Mouse (Mus musculus): ENCODE data around the gene Cyp2j9. TPM values are rescaled to one million over a fixed set of nuclear protein-coding genes. Genes with fewer than 3 reads are reported as not detected.
A peak's percentile ranks its signal among the peaks of the same experiment; 100 is the strongest.
"Not testable (repeated sequence)": the region's sequence is repeated elsewhere in the genome, so short reads cannot be mapped to it uniquely, and the experiment has no call there.

Cyp2j9 gene
- 56.8 and 62.0 TPM in 2 replicates for total RNA-seq (2017)

DNA sequence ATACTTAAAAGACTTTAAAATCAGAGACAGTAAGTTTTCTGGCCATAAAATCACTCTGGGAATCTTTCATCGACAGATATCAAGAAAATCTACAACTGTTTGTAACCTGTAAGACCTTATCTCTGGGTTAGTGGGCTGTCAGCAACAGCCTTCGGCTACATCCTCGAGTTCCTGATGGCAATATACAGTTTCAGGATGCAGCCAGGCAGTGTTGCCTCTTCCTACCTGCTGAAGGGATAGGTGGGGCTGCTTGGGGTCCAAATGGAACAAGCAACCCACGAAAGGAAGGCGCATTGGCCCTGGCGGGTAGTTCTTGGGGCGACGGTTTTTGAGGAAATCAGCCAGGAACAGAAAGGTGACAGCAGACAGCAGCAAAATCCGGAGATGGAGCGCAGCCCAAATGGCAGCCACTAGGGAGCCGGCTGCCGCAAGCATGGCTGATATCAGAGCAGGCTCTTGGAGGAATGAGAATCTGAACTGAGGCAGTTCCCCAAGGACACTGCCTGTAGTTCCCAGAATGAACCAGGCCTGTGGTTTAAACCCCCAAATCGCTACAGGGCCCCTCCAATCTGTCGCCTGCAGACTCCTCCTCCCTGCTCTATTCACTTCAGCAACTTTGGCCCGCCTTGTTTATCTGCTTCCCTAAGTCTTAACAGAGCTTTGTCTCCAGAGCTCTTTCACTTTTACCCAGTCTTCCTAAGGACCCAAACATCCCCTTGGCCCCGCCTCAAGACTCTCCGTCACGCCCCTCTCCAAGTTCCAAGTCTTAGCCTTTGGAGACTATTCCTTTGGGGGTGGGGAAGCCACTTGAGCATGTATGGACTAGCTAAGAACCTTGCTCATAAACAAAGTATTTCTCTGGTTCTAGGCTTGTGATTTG, at the start of gene Cyp2j9:
Cyp2j9 (minus strand) TSS at position 668 of the 880 bp plus-strand sequence.
- ATAC-seq (replicated peaks in 1 of 2; ENCODE audit: insufficient read depth in 1 of 2, low FRiP score in 2 of 2, low TSS enrichment in 1 of 2, low read depth in 1 of 2, poor library complexity in 2 of 2, severe bottlenecking in 2 of 2) = peak; percentile 93 to 96

DNA sequence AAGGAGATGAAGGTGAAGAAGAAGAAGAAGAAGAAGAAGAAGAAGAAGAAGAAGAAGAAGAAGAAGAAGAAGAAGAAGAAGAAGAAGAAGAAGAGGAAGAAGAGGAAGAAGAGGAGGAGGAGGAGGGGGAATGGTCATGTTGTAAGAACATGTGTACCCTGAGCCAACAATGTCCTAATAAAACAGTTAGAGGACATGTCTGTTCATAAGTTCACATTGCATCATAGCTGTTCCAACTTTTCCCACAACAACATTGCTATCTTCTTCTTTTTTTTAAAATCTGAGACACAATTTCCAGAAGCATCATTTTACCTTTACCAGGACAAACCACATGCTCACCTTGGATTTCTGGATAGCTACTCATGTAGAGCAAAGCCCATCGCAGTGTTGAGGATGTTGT, 44.1 kb upstream of the Cyp2j9 start:
- ATAC-seq (replicated peaks in 1 of 2; ENCODE audit: insufficient read depth in 1 of 2, low FRiP score in 2 of 2, low TSS enrichment in 1 of 2, low read depth in 1 of 2, poor library complexity in 2 of 2, severe bottlenecking in 2 of 2) = no peak

DNA sequence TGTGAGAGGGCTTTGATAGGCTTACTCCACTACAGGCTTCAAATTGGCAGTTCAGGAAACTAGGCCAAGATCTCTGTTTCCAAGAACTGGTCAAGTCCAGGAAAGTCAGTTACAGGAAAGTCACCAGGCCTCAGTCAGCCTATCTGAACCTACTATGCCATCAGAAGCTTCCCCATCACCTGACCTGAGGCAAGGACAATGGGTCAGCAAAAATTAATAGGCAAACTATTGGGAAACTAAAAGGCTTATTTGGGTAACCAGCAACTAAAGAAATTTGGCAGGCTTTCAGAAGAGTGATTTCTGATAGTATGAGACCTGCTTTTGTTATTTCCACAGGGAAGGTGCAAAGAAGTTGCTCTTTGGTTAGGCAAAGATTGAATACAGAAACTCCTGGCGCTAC, 31.1 kb upstream of the Cyp2j9 start:
- no peak for ATAC-seq (replicated peaks in 1 of 2; ENCODE audit: insufficient read depth in 1 of 2, low FRiP score in 2 of 2, low TSS enrichment in 1 of 2, low read depth in 1 of 2, poor library complexity in 2 of 2, severe bottlenecking in 2 of 2)

DNA sequence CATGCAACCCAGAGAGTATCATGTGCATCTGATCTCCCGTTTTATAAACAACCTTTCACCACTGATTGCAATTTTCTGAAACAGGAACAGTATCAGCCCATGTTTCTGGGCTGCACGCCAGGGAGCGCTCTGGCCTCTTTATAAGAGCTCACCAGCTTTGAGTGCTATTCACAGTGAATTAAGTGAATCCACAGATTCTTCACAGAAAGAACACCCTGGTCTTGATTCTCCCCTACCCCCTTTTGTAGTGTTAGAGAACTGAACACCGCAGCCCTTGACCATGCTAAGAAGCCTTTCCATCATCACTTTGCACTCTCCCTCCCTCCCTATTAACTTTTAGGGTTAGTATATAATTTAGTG, 393 bp upstream of the Cyp2j9 start:
- ATAC-seq (replicated peaks in 1 of 2; ENCODE audit: insufficient read depth in 1 of 2, low FRiP score in 2 of 2, low TSS enrichment in 1 of 2, low read depth in 1 of 2, poor library complexity in 2 of 2, severe bottlenecking in 2 of 2) = peak; percentile 71 to 78

DNA sequence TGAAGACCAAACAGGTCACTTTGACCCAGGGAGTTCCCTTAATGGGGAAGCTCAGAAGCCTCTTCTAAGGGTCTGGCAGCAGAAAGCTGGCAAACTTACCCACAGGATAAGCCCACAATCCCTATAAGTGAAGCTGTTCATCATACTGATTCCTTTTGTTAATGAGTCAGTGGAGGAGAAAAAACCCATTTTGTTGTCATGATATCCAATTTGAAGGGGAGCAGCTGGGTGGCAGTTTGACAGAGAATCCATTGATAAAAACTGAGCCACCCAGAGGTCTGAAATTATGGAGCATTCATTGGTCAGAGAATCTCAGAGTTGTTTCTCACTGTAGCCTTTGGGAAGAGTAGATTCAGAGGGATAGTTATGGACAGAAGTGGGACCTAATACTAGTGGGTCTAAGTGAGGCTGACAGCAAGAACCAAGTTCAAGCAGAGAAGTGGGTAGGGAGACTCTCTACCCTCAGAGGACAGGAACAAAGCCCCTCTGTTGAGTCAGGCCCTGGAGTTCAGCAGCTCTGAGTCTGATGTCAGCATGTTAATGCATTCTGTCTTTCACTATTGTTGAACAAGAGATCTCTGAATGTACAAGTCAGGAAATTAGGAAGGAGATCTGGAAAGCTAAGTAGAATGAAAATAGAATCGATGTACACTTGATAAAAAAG, 9.8 kb downstream of the Cyp2j9 start:
- no peak for ATAC-seq (replicated peaks in 1 of 2; ENCODE audit: insufficient read depth in 1 of 2, low FRiP score in 2 of 2, low TSS enrichment in 1 of 2, low read depth in 1 of 2, poor library complexity in 2 of 2, severe bottlenecking in 2 of 2)

DNA sequence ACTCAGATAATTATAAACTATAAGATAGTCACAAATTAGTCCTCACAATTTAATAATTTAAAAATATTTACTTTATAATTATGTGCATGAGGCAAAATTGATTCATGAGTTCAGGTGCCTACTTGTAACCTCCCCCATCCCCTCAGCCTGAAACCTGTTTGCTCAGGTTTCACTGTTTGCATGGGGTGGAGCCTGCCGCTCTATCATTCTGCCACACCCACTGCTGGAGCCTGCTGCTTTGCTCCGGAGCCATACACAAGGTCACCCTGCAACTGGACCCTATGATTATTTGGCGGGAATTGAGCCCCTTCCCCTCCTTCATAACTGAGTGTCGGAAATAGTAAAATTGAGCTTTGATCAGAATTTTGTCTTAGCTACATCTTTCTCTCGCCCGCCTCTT, 11.0 kb downstream of the Cyp2j9 start:
- not testable (repeated sequence) for ATAC-seq (replicated peaks in 1 of 2; ENCODE audit: insufficient read depth in 1 of 2, low FRiP score in 2 of 2, low TSS enrichment in 1 of 2, low read depth in 1 of 2, poor library complexity in 2 of 2, severe bottlenecking in 2 of 2)

DNA sequence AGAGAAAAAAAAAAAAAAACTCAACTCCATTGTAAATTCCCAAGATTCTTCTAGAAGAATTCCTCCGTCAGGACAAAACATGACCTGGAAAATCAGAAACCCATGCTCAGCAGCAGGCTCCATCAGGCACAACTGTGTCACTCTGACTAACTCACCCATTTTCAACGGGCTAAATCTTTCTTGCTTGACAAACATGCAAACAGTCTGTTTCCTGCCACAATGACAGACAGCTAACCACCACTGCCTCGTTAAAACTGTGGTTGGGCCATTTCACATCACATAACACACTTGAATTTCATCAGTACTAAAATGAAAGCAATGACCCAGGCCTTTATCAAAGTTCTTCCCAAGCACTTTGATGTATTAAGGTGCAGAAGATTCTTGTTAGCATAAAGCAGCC, 21.9 kb downstream of the Cyp2j9 start:
- ATAC-seq (replicated peaks in 1 of 2; ENCODE audit: insufficient read depth in 1 of 2, low FRiP score in 2 of 2, low TSS enrichment in 1 of 2, low read depth in 1 of 2, poor library complexity in 2 of 2, severe bottlenecking in 2 of 2) = peak; percentile 99 to 100

DNA sequence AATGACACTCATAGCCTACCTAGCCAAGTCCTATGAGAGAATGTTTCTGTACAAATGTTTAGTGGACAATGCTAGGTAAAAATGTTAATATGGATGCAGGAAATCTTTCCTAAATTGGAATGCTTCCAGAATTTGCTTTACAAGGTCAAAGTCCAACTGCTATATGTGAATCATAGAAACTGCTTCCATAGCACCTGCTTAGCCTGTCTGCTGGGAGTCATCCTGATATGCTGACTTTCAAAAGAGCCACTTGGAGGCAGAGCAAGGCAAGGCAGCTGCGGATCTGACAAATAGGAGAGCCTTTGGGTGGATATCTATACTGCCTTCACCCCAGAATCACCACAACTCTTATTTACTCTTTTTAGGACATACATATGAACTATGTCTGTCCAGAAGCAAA, 23.4 kb downstream of the Cyp2j9 start:
- no peak for ATAC-seq (replicated peaks in 1 of 2; ENCODE audit: insufficient read depth in 1 of 2, low FRiP score in 2 of 2, low TSS enrichment in 1 of 2, low read depth in 1 of 2, poor library complexity in 2 of 2, severe bottlenecking in 2 of 2)

DNA sequence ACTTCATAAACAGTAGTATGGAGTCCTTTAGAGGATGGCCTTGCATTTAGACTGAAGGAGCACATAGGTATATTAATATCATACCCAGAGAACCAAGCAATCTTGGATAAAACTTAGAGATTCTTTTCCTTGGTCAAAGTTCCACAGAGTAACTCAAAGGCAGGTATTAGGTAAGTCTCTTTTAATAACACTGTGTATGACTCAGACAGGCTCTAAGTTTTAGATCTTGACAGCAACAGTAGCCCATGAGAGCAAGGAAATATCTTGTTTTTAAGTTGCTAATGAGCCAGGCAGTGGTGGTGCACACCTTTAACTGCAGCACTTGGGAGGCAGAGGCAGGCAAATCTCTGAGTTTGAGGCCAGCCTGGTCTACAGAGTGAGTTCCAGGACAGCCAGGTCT, 25.6 kb downstream of the Cyp2j9 start:
- no peak for ATAC-seq (replicated peaks in 1 of 2; ENCODE audit: insufficient read depth in 1 of 2, low FRiP score in 2 of 2, low TSS enrichment in 1 of 2, low read depth in 1 of 2, poor library complexity in 2 of 2, severe bottlenecking in 2 of 2)

DNA sequence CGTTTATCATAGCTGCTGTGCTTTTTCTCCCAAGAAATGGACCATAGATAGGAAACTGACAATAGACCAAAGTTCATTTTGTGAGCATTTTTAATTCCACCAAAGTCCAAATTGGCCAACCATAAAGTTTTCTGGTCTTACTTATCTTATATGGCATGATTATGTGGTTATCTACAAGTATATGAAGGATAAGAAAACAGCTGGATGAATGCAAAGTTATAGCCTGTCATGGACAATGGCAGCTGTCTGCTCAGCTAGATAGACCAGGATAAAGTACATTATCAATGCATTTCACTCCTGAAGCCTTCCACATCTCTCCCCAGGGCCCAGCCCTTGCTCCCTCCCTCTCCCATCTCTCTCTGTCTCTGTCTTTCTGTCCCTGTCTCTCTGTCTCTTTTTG, 30.9 kb downstream of the Cyp2j9 start:
- no peak for ATAC-seq (replicated peaks in 1 of 2; ENCODE audit: insufficient read depth in 1 of 2, low FRiP score in 2 of 2, low TSS enrichment in 1 of 2, low read depth in 1 of 2, poor library complexity in 2 of 2, severe bottlenecking in 2 of 2)

DNA sequence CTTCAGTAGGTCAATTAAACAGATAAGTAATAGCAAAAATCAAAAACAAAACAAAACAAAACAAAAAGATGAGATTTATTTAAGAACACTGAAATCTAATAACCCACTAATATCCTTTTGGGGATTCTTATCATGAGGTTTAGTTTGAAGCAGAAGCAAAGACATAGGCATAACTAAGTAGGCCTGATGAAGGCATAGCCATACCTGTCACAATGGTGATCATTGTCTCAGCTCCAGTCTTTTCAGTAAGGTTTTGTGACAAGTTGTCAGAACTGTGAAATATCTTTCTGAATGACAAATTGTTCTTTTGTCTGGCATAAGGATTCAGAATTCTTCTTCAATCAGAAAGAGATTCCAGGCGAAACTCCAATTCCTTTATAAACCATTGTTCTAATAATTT, 31.6 kb downstream of the Cyp2j9 start:
- no peak for ATAC-seq (replicated peaks in 1 of 2; ENCODE audit: insufficient read depth in 1 of 2, low FRiP score in 2 of 2, low TSS enrichment in 1 of 2, low read depth in 1 of 2, poor library complexity in 2 of 2, severe bottlenecking in 2 of 2)

DNA sequence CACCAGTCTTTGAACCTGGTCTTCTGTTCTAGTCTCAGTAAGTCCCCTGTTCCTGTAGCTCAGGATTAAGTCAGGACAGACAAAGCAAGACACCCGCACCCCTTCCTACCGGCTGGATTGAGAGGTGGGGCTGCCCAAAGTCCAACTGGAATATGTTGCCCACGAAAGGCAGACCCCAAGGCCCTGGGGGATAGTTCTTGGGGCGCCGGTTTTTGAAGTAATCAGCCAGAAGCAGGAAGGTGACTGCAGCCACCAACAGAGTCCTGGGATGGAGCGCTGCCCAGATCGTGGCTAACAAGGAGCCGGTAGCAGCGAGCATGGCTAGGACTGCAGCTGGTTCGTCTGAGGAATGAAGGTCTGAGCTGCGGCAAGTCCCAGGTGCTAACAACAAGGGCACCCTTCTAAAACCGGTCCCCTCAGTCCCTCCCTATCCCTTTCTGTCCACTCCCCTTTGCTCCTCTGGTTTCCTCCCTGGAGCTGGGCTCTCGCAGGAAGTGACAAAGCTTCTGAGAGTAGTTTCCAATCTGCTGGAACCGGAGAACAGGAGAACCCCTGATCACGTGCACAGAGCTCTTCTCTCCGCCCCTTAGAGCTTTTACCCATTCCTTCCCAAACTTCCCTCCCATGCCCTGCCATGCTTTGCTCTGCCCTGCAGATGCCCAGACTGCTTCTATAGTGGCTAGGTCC, 38.1 kb downstream of the Cyp2j9 start, which contains the start of gene Cyp2j6:
Cyp2j6 (minus strand) TSS at position 529 of the 687 bp plus-strand sequence.
- ATAC-seq (replicated peaks in 1 of 2; ENCODE audit: insufficient read depth in 1 of 2, low FRiP score in 2 of 2, low TSS enrichment in 1 of 2, low read depth in 1 of 2, poor library complexity in 2 of 2, severe bottlenecking in 2 of 2) = peak; percentile 70 to 81

DNA sequence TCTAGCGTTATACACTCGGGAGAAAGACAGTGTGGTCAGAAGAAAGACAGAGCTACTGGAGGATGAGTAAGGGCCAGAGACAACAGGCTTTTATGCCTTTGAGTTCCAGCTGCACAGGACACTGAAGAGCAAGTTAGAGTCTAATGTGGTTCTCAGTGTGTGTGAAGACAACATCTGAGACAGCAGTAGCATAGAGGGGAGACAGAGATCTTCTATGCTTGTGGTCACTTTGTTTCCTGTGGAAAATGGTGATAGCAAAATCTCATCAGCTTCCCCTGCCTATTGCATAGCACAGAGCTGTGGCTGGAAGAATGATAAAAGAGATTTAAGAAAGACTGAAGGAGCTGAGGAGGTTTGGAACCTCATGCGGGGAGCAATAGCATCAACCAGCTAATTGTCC, 39.8 kb downstream of the Cyp2j9 start:
- ATAC-seq (replicated peaks in 1 of 2; ENCODE audit: insufficient read depth in 1 of 2, low FRiP score in 2 of 2, low TSS enrichment in 1 of 2, low read depth in 1 of 2, poor library complexity in 2 of 2, severe bottlenecking in 2 of 2) = peak; percentile 35 to 54; a peak in 3 of 4 replicates

DNA sequence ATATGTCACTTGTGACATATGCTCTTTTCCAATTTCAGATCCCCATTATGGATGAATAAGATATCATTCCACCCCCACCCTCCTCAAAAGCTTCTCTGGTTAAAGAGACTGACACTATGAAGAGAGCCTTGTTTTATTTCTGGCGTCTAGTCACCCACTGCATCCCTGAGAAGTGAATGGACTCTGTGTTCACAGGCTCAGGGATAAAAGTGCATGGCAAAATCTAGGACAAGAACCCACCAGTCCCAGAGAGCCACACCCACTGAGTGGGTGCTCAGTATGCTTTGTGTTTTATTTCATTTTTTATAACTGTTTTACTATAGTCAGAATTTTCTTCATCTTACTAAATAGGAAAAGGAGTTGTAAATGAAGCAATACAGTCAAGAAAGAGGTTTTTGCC, 45.4 kb downstream of the Cyp2j9 start:
- ATAC-seq (replicated peaks in 1 of 2; ENCODE audit: insufficient read depth in 1 of 2, low FRiP score in 2 of 2, low TSS enrichment in 1 of 2, low read depth in 1 of 2, poor library complexity in 2 of 2, severe bottlenecking in 2 of 2) = no peak

DNA sequence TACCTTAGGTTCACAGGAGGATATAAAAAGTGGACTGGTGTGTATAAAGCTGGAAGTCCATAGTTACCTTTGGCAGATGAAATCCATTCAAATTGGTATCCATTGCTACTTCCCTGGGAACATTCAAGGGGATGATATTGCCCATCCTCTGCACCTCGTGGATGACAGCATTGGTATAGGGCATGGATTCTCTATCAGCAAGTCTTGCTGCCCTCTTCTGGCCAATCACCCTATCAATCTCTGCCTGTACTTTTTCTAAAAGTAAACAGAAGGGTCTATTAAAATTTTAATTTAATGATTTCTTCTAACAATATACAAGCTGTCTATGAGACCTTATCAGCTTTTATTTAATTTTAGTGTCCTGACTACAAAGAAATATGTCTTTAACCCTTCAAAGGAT, 65.6 kb downstream of the Cyp2j9 start:
- no peak; a peak in 1 of 4 replicates for ATAC-seq (replicated peaks in 1 of 2; ENCODE audit: insufficient read depth in 1 of 2, low FRiP score in 2 of 2, low TSS enrichment in 1 of 2, low read depth in 1 of 2, poor library complexity in 2 of 2, severe bottlenecking in 2 of 2)

DNA sequence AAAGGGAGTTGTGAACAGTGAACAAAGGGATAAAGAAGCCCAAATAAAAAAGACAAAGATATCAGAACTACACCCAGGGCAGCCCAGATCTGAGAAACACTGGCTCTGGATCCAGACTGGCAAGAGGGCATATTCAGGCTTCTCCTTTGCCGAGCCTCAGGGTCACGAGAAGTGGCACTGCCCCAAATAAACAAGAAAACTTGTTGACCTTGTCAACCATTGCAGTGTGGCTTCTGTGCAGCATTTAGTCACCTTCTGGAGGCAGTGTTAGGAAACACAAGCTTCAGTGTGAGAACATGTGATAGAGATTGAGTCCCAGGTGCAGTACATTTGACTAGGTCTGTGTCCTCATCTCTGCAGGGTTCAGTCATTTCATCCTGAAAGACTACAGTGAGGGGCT, 69.1 kb downstream of the Cyp2j9 start:
- ATAC-seq (replicated peaks in 1 of 2; ENCODE audit: insufficient read depth in 1 of 2, low FRiP score in 2 of 2, low TSS enrichment in 1 of 2, low read depth in 1 of 2, poor library complexity in 2 of 2, severe bottlenecking in 2 of 2) = no peak

Measured in hematopoietic stem cell, adult 5-6 weeks (primary cell).